Mouse (Mus musculus): ENCODE measurements around the gene Habp2.

Habp2 gene

GRCm38 (mm10) chr19:56366168-56366567 is 79.2 kb downstream of the Habp2 start:
- DNase-seq, result no peak

GRCm38 (mm10) chr19:56366625-56367024 is 79.7 kb downstream of the Habp2 start:
- no peak for DNase-seq

- no peak for DNase-seq
Measured at GRCm38 (mm10) chr19:56367778-56368177, 80.8 kb downstream of the Habp2 start.

GRCm38 (mm10) chr19:56368912-56369311 is 82.0 kb downstream of the Habp2 start:
- DNase-seq, result no peak
